Mouse (Mus musculus): ENCODE data around the gene Gdi1.

DNA sequence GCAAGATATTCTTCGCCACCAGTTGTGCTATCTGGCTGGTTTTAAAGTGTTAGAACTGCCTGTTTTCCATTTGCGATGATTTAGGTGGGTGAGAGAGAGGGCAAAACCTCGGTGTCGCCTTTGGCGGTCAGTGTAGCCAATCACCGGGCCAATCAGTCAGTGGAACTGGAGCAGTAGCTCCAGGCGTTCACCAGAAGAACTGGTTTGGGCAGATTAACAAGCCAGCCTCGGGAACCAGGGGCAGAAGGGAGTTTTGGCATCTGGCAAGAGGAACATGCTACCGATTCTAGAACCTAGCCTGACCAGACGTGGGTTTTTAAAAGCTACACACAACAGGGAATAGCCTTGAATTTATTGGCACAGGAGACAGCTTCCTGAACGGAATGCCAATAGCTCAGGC is 54.4 kb downstream of the Gdi1 start:
- no peak for TF ChIP-seq CTCF (IDR thresholded peaks at IDR 0.05; ENCODE audit: insufficient read depth, low read length)
- no peak for TF ChIP-seq POLR2A (IDR thresholded peaks at IDR 0.05; ENCODE audit: borderline replicate concordance, extremely low read depth, low read depth, low read length)

All from lung, adult 2 months (tissue).